Mouse (Mus musculus) C2C12 (cell line): ENCODE results near the gene Sstr1. TPM values are rescaled to one million over a fixed set of nuclear protein-coding genes. Genes with fewer than 3 reads are reported as not detected.

Source experiments
- H3K27me3 ChIP-seq: one replicate; pipeline ENCODE4 v1.6.1; 2011; ENCODE audit not compliant: control insufficient read depth, insufficient read depth, insufficient read length
- H3K36me3 ChIP-seq: one replicate; pipeline ENCODE4 v1.6.1; 2011; ENCODE audit not compliant: control insufficient read depth, insufficient read depth
- H3K4me3 ChIP-seq: one replicate; pipeline ENCODE4 v1.5.1; 2011; ENCODE audit warnings: mild to moderate bottlenecking, control low read depth; ENCODE audit not compliant: poor library complexity, insufficient read depth, severe bottlenecking
- H3K79me2 ChIP-seq: one replicate; pipeline ENCODE4 v1.6.1; 2011; ENCODE audit not compliant: control insufficient read depth, insufficient read depth
- H3K79me3 ChIP-seq: one replicate; pipeline ENCODE4 v1.6.1; 2011; ENCODE audit warnings: low read depth, control low read depth
- H3ac ChIP-seq: one replicate; pipeline ENCODE3; 2011; ENCODE audit warnings: low read depth; ENCODE audit not compliant: control insufficient read depth, insufficient read length
- CEBPB ChIP-seq: IDR thresholded peaks from one replicate; pipeline ENCODE4 v1.6.1; 2011; ENCODE audit warnings: low read depth, mild to moderate bottlenecking, control low read depth, moderate library complexity
- CTCF ChIP-seq: IDR thresholded peaks from one replicate; pipeline ENCODE4 v1.5.1; 2011; ENCODE audit not compliant: control insufficient read depth, insufficient read depth, insufficient read length
- FOSL1 ChIP-seq: IDR thresholded peaks from one replicate; pipeline ENCODE4 v1.8.0; 2011; ENCODE audit warnings: mild to moderate bottlenecking, low read length; ENCODE audit not compliant: poor library complexity, insufficient read depth, severe bottlenecking
- MAX ChIP-seq: IDR thresholded peaks from one replicate; pipeline ENCODE4 v1.6.1; 2011; ENCODE audit warnings: mild to moderate bottlenecking, control low read depth
- MYOD1 ChIP-seq: IDR thresholded peaks from one replicate; pipeline ENCODE4 v1.6.1; 2011; ENCODE audit warnings: low read depth; ENCODE audit not compliant: control insufficient read depth, insufficient read length
- MYOG ChIP-seq: IDR thresholded peaks from one replicate; pipeline ENCODE4 v1.6.1; 2011; ENCODE audit not compliant: control insufficient read depth, insufficient read length; ENCODE audit errors: extremely low read depth
- USF1 ChIP-seq: IDR thresholded peaks from one replicate; pipeline ENCODE4 v1.6.1; 2011; ENCODE audit warnings: low read depth, mild to moderate bottlenecking, control low read depth, moderate library complexity
- long read RNA-seq, 2 experiments: library from polyadenylated mRNA; unstranded; transcript quantifications; one replicate each; pipeline ENCODE4 v2.0.0; 2019 to 2020
- polyA plus RNA-seq: library from polyadenylated mRNA; unstranded; fragments of >200 nt; fragmentation: generic; extraction: Trizol; gene quantifications from one replicate; pipeline ENCODE4 v1.2.1, GENCODE M21; 2012; ENCODE audit warnings: missing spikeins

Gene Sstr1
- not detected for polyA plus RNA-seq
- long read RNA-seq, experiment 1, result 0 reads
- long read RNA-seq, experiment 2, result 0 reads

GRCm38 (mm10) chr12:58211163-58212071, at the start of gene Sstr1:
Gene Sstr1, plus strand, starts transcription at chr12:58211772.
- Histone ChIP-seq H3ac (no peak within 1 kb of the TSS), H3K79me3 (no peaks in the 10 kb centered on the region), H3K36me3 (no peaks in the 10 kb centered on the region), H3K27me3 (peaks cover 3% of the 10 kb centered on the region), H3K79me2 (no peaks in the 10 kb centered on the region), H3K4me3 (no peak within 1 kb of the TSS)
- TF ChIP-seq CTCF (no peak), MAX (no peak), FOSL1 (no peak), USF1 (no peak), MYOD1 (no peak), CEBPB (no peak), MYOG (no peak)

GRCm38 (mm10) chr12:58198810-58199209, 12.8 kb upstream of the Sstr1 start:
- no peaks in the 10 kb centered on the region for H3K36me3 ChIP-seq
- H3ac ChIP-seq, result no peak overlapping the region
- TF ChIP-seq MYOG, result no peak
- TF ChIP-seq FOSL1, result no peak
- no peak for TF ChIP-seq MYOD1
- TF ChIP-seq MAX, result no peak
- no peak for TF ChIP-seq CTCF
- TF ChIP-seq CEBPB, result no peak
- TF ChIP-seq USF1, result no peak
- H3K79me2 ChIP-seq, result no peaks in the 10 kb centered on the region
- no peaks in the 10 kb centered on the region for H3K27me3 ChIP-seq
- no peaks in the 10 kb centered on the region for H3K79me3 ChIP-seq
- H3K4me3 ChIP-seq, result no peak overlapping the region

- Histone ChIP-seq H3ac (no peak overlapping the region), H3K36me3 (no peaks in the 10 kb centered on the region), H3K4me3 (no peak overlapping the region), H3K27me3 (no peaks in the 10 kb centered on the region), H3K79me3 (no peaks in the 10 kb centered on the region), H3K79me2 (no peaks in the 10 kb centered on the region)
- TF ChIP-seq CTCF (no peak), USF1 (no peak), MYOG (no peak), MYOD1 (no peak), MAX (no peak), FOSL1 (no peak), CEBPB (no peak)
Observed at GRCm38 (mm10) chr12:58201190-58201589, 10.4 kb upstream of the Sstr1 start.

- Histone ChIP-seq H3K27me3 (peaks cover 2% of the 10 kb centered on the region), H3K36me3 (no peaks in the 10 kb centered on the region), H3K4me3 (no peak overlapping the region), H3K79me3 (no peaks in the 10 kb centered on the region), H3K79me2 (no peaks in the 10 kb centered on the region), H3ac (no peak overlapping the region)
- TF ChIP-seq MAX (no peak), MYOD1 (no peak), FOSL1 (no peak), USF1 (no peak), MYOG (no peak), CEBPB (no peak), CTCF (no peak)
Observed at GRCm38 (mm10) chr12:58207956-58208355, 3.6 kb upstream of the Sstr1 start.

- no peaks in the 10 kb centered on the region for H3K36me3 ChIP-seq
- no peak overlapping the region for H3ac ChIP-seq
- H3K79me2 ChIP-seq, result no peaks in the 10 kb centered on the region
- H3K4me3 ChIP-seq, result no peak overlapping the region
- TF ChIP-seq FOSL1, result no peak
- TF ChIP-seq MYOD1, result no peak
- no peak for TF ChIP-seq CTCF
- TF ChIP-seq MAX, result no peak
- no peak for TF ChIP-seq MYOG
- TF ChIP-seq USF1, result no peak
- TF ChIP-seq CEBPB, result no peak
- no peaks in the 10 kb centered on the region for H3K79me3 ChIP-seq
- H3K27me3 ChIP-seq, result peaks cover 3% of the 10 kb centered on the region
Observed at GRCm38 (mm10) chr12:58212261-58212923, 820 bp downstream of the Sstr1 start.
